Mouse (Mus musculus): ENCODE data around the gene Ackr2. TPM values are rescaled to one million over a fixed set of nuclear protein-coding genes. Genes with fewer than 3 reads are reported as not detected.

Gene Ackr2
- polyA plus RNA-seq, 1 experiment from 2014 or later, result 0.31 TPM

DNA sequence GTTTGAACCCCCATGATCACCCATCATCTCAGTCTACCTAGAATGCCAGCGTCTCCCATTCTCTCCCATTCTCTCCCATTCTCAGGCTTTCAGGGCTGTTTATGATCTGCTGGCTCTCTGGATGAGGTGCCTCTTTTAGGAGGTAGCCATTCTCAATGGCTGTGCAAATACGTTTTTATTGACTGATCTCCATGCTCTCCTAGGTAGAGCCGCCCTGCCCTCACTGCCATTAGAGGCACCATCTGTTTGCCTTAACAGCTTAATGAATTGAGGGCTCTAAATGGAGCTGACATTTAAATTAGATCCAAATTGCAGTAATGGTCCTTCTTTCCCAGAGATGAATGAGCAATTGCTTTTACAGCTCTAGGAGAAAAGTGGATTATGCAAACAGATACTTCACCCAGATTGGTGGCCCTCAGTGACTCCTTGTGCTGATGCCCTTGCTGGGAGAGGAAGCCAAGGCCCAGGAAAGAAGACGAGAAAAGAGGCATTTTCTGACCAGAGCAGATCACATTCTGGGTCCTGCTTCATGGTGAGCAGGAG lies 28.1 kb upstream of the Ackr2 start:
- Histone ChIP-seq H3K27me3 (ENCODE audit: insufficient read depth, poor library complexity, severe bottlenecking) (no peaks in the 10 kb centered on the region), H3K27ac (no peak overlapping the region)

DNA sequence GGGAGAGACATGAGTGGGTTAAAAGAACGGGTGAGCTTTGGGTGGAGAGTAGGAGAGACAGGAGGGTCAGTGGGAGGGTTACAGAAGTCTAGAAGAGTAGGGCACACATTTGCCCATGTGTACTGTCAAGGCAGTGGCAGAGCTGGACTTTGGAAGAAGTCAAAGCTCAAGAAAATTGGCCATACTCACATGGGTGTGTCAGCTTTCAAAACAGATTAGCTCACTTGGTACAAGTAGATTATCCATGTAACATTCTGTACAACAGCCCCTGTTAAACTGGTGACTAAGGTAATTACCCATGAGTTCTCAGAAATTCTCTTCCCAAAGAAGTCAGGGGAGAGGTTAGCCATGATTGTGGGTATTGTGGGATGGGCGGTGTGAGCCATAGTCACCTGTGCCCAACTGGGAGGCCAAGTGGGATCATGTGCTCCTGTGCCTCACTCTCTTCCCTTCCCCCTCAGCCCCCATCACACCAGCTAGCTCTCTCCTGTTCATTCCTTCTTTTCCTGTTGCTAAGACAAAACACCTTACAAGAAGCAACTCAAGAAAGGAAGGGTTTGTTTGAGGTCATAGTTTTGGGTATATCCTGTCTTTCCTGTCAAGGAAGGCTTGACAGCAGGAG lies 26.0 kb upstream of the Ackr2 start:
- Histone ChIP-seq H3K27ac (no peak overlapping the region), H3K9me3 (no peaks in the 10 kb centered on the region), H3K27me3 (ENCODE audit: insufficient read depth, poor library complexity, severe bottlenecking) (peaks cover 3% of the 10 kb centered on the region; the same call in 1 of the 2 replicates), H3K4me1 (no peaks in the 10 kb centered on the region), H3K36me3 (no peaks in the 10 kb centered on the region), H3K4me3 (no peak overlapping the region)
- 82% methylated on average over 2 of the region's 2 CpGs for WGBS
- no peak for DNase-seq (ENCODE audit: low spot score)

More for the DNA sequence above, 28.1 kb upstream of the Ackr2 start:
- no peak overlapping the region for H3K4me3 ChIP-seq
- H3K36me3 ChIP-seq, result no peaks in the 10 kb centered on the region
- no peaks in the 10 kb centered on the region for H3K9me3 ChIP-seq
- H3K4me1 ChIP-seq, result 0 out of 2 replicates have a peak, but pooled peaks cover 6% of the 10 kb centered on the region
- no peak for DNase-seq (ENCODE audit: low spot score)
- WGBS, result 57% methylated on average over 4 of the region's 4 CpGs

DNA sequence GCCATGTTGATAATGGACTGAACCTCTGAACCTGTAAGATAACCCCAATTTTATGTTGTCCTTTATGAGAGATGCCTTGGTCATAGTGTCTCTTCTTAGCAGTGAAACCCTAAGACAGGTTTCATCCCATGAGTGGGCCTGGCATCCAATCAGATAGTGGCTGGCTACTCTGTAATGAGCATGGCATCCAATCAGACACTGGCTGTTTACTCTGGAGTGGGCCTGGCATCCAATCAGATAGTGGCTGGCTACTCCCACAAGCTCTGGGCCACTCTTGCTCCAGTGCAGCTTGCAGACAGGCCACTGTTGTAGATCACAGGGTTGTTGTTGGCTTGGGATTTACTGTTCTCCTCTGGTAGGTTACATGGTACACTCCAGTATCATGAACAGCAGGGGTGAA lies 24.6 kb upstream of the Ackr2 start:
- DNase-seq (ENCODE audit: low spot score), result peak; percentile 71
- Histone ChIP-seq H3K27ac (no peak overlapping the region), H3K36me3 (no peaks in the 10 kb centered on the region), H3K9me3 (no peaks in the 10 kb centered on the region), H3K4me3 (no peak overlapping the region), H3K27me3 (ENCODE audit: insufficient read depth, poor library complexity, severe bottlenecking) (peaks cover 3% of the 10 kb centered on the region; the same call in 1 of the 2 replicates), H3K4me1 (no peaks in the 10 kb centered on the region)

DNA sequence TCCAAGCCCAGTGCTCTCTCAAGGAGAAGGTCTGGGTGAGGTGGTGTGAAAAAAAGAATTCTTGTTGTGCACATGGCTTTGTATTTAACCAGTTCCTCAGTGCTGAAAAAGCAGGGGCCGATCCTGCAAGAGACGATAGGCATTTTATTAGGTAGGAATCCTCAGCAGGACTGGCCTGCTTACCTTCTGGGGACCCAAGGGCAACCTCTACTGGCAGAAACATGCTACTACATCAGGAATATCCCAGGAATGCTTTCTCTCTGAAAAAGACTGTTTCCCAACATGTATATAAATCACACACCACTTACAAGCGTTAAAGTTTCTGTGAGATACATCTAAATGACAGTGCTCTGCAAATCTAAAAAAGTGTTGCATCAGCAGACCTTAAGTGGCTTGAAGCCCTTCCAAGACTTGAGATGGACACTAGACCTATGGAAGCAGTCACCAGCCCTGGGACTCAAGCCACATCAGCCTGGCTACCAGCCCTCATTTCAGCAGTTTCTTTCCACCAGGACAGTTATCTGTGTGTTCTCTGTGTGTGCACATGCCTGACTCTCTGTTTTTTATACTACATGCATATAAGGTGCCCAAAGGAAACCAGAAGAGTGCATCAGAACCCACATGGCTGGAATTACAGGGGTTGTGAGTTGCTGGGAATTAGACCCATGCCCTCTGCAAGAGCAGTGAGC lies 21.0 kb upstream of the Ackr2 start:
- no peak for DNase-seq (ENCODE audit: low spot score)
- H3K36me3 ChIP-seq, result no peaks in the 10 kb centered on the region
- WGBS, result 33% methylated on average over 3 of the region's 3 CpGs
- H3K4me1 ChIP-seq, result peaks cover 5% of the 10 kb centered on the region
- H3K27me3 ChIP-seq (ENCODE audit: insufficient read depth, poor library complexity, severe bottlenecking), result peaks cover 3% of the 10 kb centered on the region; the same call in 1 of the 2 replicates
- no peaks in the 10 kb centered on the region for H3K9me3 ChIP-seq
- H3K4me3 ChIP-seq, result no peak overlapping the region
- no peak overlapping the region for H3K27ac ChIP-seq

DNA sequence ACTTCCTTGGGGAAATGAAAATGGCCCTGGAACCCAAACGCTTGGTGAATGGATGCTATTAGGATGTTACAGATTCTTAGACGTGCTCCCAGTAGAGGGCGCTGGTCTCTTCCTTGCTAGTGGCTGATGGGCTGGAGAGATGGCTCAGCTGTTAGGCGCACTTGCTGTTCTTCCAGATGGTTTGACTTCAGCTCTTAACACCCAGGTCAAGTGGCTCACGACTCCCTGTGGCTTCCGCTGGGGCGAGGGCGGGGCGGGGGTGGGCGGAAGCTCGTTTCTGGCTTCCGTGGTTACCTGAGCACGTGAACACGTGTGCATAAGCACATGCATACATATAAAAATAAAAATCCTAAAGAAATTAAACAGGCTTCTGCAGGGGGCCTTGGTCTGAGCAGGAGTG lies 17.3 kb upstream of the Ackr2 start:
- no peaks in the 10 kb centered on the region for H3K9me3 ChIP-seq
- H3K27ac ChIP-seq, result 0 out of 2 replicates have a peak overlapping the region, but pooled peaks have one; percentile 36
- H3K4me3 ChIP-seq, result no peak overlapping the region; the same call in 1 of the 2 replicates
- H3K4me1 ChIP-seq, result peaks cover 5% of the 10 kb centered on the region
- no peak for DNase-seq (ENCODE audit: low spot score)
- 17% methylated on average over 14 of the region's 14 CpGs for WGBS
- H3K27me3 ChIP-seq (ENCODE audit: insufficient read depth, poor library complexity, severe bottlenecking), result peaks cover 3% of the 10 kb centered on the region; the same call in 1 of the 2 replicates
- no peaks in the 10 kb centered on the region for H3K36me3 ChIP-seq

DNA sequence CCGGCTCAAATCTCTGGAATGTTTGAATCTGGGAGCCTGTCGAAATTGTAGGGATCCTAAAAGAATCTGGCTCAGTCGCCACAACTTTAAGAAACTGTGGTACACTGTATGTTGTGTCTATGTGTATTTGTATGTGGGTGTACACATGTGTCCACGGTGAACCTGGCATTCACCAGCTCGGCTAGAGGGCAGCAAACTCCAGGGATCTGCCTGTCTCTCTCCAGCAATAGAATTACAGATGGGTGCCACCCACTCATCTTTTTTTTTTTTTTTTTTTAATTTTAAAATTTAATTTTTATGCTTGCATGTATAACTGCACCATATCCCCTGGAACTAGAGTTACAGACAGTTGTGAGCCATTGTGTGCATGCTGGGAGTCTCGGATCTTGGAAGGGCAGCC lies 16.9 kb upstream of the Ackr2 start:
- H3K4me3 ChIP-seq, result no peak overlapping the region; the same call in 1 of the 2 replicates
- DNase-seq (ENCODE audit: low spot score), result no peak
- peaks cover 5% of the 10 kb centered on the region for H3K4me1 ChIP-seq
- H3K27ac ChIP-seq, result no peak overlapping the region
- H3K36me3 ChIP-seq, result no peaks in the 10 kb centered on the region
- H3K9me3 ChIP-seq, result no peaks in the 10 kb centered on the region
- 76% methylated on average over 6 of the region's 6 CpGs for WGBS
- H3K27me3 ChIP-seq (ENCODE audit: insufficient read depth, poor library complexity, severe bottlenecking), result peaks cover 3% of the 10 kb centered on the region; the same call in 1 of the 2 replicates

DNA sequence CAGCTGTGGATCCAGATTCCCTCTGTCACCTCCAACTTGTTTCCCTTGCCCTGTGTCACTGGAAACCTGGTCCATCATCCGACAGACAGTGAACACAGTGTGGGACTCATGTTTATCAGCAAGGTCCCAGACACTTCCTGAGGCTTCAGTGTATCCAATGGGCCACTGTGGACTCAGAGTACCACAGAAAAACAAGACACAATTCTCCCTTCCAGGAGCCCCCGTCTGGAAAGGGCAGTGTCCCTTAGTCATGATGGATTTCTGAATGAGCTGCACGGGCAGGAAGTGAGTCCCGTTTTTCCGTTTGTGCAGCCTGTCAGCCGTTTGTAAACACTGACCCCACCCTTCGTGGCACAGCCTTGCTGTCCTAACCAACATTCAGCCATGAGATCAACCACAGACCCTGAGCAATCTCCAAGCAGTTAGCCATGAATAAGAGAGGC lies 16.1 kb upstream of the Ackr2 start:
- 51% methylated on average over 7 of the region's 7 CpGs for WGBS
- Histone ChIP-seq H3K9me3 (no peaks in the 10 kb centered on the region), H3K27ac (no peak overlapping the region), H3K4me3 (no peak overlapping the region), H3K27me3 (ENCODE audit: insufficient read depth, poor library complexity, severe bottlenecking) (no peaks in the 10 kb centered on the region), H3K4me1 (peaks cover 5% of the 10 kb centered on the region), H3K36me3 (no peaks in the 10 kb centered on the region)
- DNase-seq (ENCODE audit: low spot score), result no peak

DNA sequence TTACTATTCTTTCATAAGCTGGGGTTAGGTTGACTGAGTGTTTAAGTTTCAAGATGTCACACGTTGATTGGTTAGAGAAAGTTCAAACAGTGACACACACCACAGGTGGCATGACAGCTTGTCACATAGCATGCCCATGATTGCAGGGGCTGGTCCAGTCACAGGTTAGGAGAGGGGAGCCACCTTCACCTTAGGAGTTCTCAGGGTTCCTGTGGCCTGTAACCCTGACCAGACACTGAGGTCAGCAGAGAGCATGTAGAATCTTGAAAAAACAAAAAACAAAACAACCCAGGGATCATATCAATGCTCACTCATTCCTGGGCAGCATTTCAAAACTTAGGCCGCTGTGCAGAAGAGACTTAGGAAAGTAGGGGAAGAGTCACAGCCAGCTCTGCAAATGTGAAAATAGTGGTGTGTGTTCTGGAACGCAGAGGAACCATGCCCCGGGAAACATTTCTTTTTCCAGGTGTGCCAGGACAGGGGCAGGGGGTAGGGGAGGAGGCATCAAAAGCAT lies 8.2 kb upstream of the Ackr2 start:
- WGBS, result 57% methylated on average over 4 of the region's 4 CpGs
- peak overlapping the region; percentile 38; the same call in 1 of the 2 replicates for H3K4me3 ChIP-seq
- peak overlapping the region; percentile 59; the same call in 1 of the 2 replicates for H3K27ac ChIP-seq

DNA sequence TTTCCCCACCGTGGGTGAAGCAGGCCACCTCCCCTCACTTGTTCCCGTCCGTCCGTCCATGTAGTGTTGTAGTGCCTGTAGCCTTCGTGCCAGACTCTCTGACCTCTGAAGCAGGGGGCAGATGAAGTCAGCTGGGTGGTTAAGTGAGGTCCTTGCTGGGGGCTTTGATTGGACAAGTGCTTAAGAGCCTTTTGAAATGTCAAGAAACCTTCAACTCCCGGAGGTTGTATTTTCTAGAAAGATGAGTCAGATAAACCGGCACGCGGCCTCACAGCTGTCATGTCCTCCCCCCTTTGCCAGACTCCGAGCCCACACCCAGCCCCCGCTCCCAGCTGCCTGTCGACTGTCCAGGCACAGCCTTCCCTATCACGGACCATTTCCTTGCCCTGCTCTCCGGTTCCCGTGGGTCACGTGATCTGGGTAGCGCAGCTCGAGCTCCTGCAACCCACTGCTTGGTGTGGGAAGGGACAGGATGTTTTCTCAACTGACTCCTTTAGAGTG lies 7.7 kb upstream of the Ackr2 start:
- peak overlapping the region; percentile 59; the same call in 1 of the 2 replicates for H3K27ac ChIP-seq
- DNase-seq (ENCODE audit: low spot score), result peak; percentile 79
- H3K4me1 ChIP-seq, result peaks cover 23% of the 10 kb centered on the region
- no peaks in the 10 kb centered on the region for H3K9me3 ChIP-seq
- no peaks in the 10 kb centered on the region for H3K36me3 ChIP-seq
- no peaks in the 10 kb centered on the region for H3K27me3 ChIP-seq (ENCODE audit: insufficient read depth, poor library complexity, severe bottlenecking)
- WGBS, result 9% methylated on average over 18 of the region's 18 CpGs
- peak overlapping the region; percentile 38 for H3K4me3 ChIP-seq

More for the DNA sequence above, 8.2 kb upstream of the Ackr2 start:
- no peaks in the 10 kb centered on the region for H3K9me3 ChIP-seq
- H3K36me3 ChIP-seq, result no peaks in the 10 kb centered on the region
- no peaks in the 10 kb centered on the region for H3K27me3 ChIP-seq (ENCODE audit: insufficient read depth, poor library complexity, severe bottlenecking)
- DNase-seq (ENCODE audit: low spot score), result no peak
- H3K4me1 ChIP-seq, result peaks cover 23% of the 10 kb centered on the region

DNA sequence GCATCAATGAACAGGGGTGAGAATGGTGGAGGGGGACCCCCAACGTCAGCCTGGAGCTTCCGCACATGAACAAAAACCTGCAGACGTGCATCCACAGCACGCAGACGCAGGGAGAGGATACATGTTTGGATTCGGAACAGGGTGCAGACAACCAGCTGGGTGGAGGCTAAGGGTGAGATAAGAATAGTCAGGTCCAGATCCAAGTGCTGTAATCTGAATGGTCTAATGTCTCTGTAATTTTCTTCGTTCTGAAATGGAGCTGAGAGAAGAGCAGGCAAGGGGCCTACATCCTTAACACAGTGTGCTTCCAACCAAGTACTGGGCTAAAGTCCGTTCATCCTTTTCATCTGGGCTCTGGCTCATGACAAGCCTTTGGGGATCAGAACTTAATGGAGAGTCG lies 6.9 kb upstream of the Ackr2 start:
- Histone ChIP-seq H3K9me3 (no peaks in the 10 kb centered on the region), H3K4me1 (peaks cover 23% of the 10 kb centered on the region), H3K36me3 (no peaks in the 10 kb centered on the region), H3K27me3 (ENCODE audit: insufficient read depth, poor library complexity, severe bottlenecking) (no peaks in the 10 kb centered on the region), H3K4me3 (no peak overlapping the region), H3K27ac (peak overlapping the region; percentile 59; the same call in 1 of the 2 replicates)
- 83% methylated on average over 9 of the region's 9 CpGs for WGBS
- DNase-seq (ENCODE audit: low spot score), result no peak

DNA sequence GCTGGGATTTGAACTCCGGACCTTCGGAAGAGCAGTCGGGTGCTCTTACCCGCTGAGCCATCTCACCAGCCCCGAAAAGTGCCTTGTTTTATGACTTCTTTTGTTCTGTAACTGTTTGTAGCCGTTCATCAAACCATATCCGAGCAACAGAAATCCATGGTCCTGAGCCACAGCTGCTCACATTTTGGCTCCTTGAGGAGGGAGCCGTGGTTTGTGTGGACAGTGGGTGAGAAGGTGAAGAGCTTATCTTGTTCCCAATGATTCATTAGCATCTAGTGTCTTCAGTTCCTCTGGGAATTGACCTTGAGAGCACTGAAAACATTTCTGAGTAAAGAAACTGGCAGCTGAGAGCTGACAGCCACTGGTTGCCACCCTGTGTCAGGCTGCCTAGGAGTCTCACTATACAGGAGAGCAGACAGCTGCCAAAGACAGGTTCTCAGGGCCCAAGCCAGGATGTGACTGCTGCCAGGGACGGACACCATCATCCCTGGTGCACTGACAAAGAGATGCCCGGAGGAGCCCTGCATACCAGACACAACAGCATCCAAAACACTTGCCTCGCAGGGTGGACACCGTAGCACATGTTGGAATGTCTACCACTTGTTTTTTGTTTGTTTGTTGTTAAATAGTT lies 6.0 kb upstream of the Ackr2 start:
- Histone ChIP-seq H3K36me3 (no peaks in the 10 kb centered on the region), H3K27me3 (ENCODE audit: insufficient read depth, poor library complexity, severe bottlenecking) (no peaks in the 10 kb centered on the region), H3K4me3 (no peak overlapping the region), H3K9me3 (no peaks in the 10 kb centered on the region), H3K27ac (no peak overlapping the region), H3K4me1 (peaks cover 30% of the 10 kb centered on the region)
- 86% methylated on average over 12 of the region's 12 CpGs for WGBS
- DNase-seq (ENCODE audit: low spot score), result no peak

DNA sequence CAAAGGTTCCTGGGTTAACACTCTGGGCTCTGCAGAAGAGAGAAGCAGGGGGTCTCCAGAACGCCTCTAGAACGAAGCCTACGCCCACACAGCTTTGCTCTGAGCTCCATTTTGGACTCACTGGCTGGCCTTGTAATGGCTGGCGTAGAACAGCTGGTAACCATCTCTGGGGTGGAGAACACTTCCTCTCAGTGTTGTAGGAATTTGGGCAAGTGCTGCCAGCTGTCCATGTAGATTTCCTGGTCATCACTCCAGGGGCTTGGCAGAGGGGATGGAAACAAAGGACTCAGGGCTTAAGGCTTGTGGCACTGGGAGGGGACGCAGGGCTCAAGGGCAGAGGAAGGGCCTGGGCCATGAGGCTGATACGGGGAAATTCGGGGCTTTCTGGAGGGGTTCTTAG lies 3.7 kb upstream of the Ackr2 start:
- H3K4me3 ChIP-seq, result no peak overlapping the region
- no peaks in the 10 kb centered on the region for H3K9me3 ChIP-seq
- peaks cover 34% of the 10 kb centered on the region for H3K4me1 ChIP-seq
- H3K36me3 ChIP-seq, result no peaks in the 10 kb centered on the region
- H3K27ac ChIP-seq, result no peak overlapping the region
- no peaks in the 10 kb centered on the region for H3K27me3 ChIP-seq (ENCODE audit: insufficient read depth, poor library complexity, severe bottlenecking)
- 85% methylated on average over 7 of the region's 7 CpGs for WGBS
- no peak for DNase-seq (ENCODE audit: low spot score)
